Mouse (Mus musculus) heart, postnatal 0 days (tissue): ENCODE measurements at regions not wholly inside any gene's neighbourhood (a gene's known extent, or its start where the extent isn't known, plus 50 kb on each side); places are given as distances from the start of the nearest gene placed in this dataset.

Experiments used
- CTCF ChIP-seq: IDR thresholded peaks from 2 replicates; pipeline ENCODE4 v1.5.1; 2016; ENCODE audit warnings: antibody characterized with exemption, control low read depth, low read depth
- EP300 ChIP-seq: IDR thresholded peaks from 2 replicates; pipeline ENCODE4 v1.6.1; 2016; ENCODE audit warnings: antibody characterized with exemption, low read depth

GRCm38 (mm10) chr13:97694356-97694990 is 66.0 kb downstream of the Gm10260 start:
- TF ChIP-seq CTCF, result no peak
- no peak for TF ChIP-seq EP300
